Mouse (Mus musculus): ENCODE measurements at regions not wholly inside any gene's neighbourhood (a gene's known extent, or its start where the extent isn't known, plus 50 kb on each side); places are given as distances from the start of the nearest gene placed in this dataset.

GRCm38 (mm10) chr2:166425141-166425540 is 269.7 kb upstream of the Sulf2 start:
- H3K4me3 ChIP-seq (replicated peaks; ENCODE audit: low read length), result no peak overlapping the region
- no peaks in the 10 kb centered on the region for H3K36me3 ChIP-seq (ENCODE audit: control insufficient read depth, insufficient read depth)
- H3K9ac ChIP-seq (replicated peaks; ENCODE audit: low read depth, low read length), result no peak overlapping the region
- ATAC-seq, result no peak
- no peaks in the 10 kb centered on the region for H3K9me3 ChIP-seq (ENCODE audit: control insufficient read depth, low read length)
- WGBS, result 95% methylated on average over 3 of the region's 3 CpGs
- H3K27me3 ChIP-seq (replicated peaks; ENCODE audit: control insufficient read depth, insufficient read depth, low read length), result peaks cover 21% of the 10 kb centered on the region
- no peak overlapping the region for H3K4me2 ChIP-seq (ENCODE audit: low read length)
- H3K27ac ChIP-seq (ENCODE audit: low read length), result no peak overlapping the region
- H3K4me1 ChIP-seq (replicated peaks; ENCODE audit: control insufficient read depth, insufficient read depth, low read length), result 0 out of 2 replicates have a peak, but pooled peaks cover 3% of the 10 kb centered on the region

- ATAC-seq, result peak; percentile 36; the same call in 1 of the 2 replicates
- H3K9ac ChIP-seq (replicated peaks; ENCODE audit: low read depth, low read length), result no peak overlapping the region
- H3K27me3 ChIP-seq (replicated peaks; ENCODE audit: control insufficient read depth, insufficient read depth, low read length), result peaks cover 18% of the 10 kb centered on the region
- H3K4me3 ChIP-seq (replicated peaks; ENCODE audit: low read length), result no peak overlapping the region
- H3K27ac ChIP-seq (ENCODE audit: low read length), result no peak overlapping the region
- 15% methylated on average over 6 of the region's 6 CpGs for WGBS
- no peaks in the 10 kb centered on the region for H3K9me3 ChIP-seq (ENCODE audit: control insufficient read depth, low read length)
- no peak overlapping the region for H3K4me2 ChIP-seq (ENCODE audit: low read length)
- 0 out of 2 replicates have a peak, but pooled peaks cover 2% of the 10 kb centered on the region for H3K4me1 ChIP-seq (replicated peaks; ENCODE audit: control insufficient read depth, insufficient read depth, low read length)
- no peaks in the 10 kb centered on the region for H3K36me3 ChIP-seq (ENCODE audit: control insufficient read depth, insufficient read depth)
These were observed 267.7 kb upstream of the Sulf2 start for GRCm38 (mm10) chr2:166423132-166423660.

GRCm38 (mm10) chr2:166420275-166420674 is 264.8 kb upstream of the Sulf2 start:
- Histone ChIP-seq H3K36me3 (ENCODE audit: control insufficient read depth, insufficient read depth) (no peaks in the 10 kb centered on the region), H3K4me3 (replicated peaks; ENCODE audit: low read length) (no peak overlapping the region), H3K27ac (ENCODE audit: low read length) (no peak overlapping the region), H3K4me1 (replicated peaks; ENCODE audit: control insufficient read depth, insufficient read depth, low read length) (peaks cover 10% of the 10 kb centered on the region), H3K9ac (replicated peaks; ENCODE audit: low read depth, low read length) (no peak overlapping the region), H3K9me3 (ENCODE audit: control insufficient read depth, low read length) (no peaks in the 10 kb centered on the region), H3K27me3 (replicated peaks; ENCODE audit: control insufficient read depth, insufficient read depth, low read length) (peaks cover 4% of the 10 kb centered on the region; the same call in 1 of the 2 replicates), H3K4me2 (ENCODE audit: low read length) (no peak overlapping the region)
- 81% methylated on average over 8 of the region's 8 CpGs for WGBS
- ATAC-seq, result no peak

- no peak for ATAC-seq
- H3K27ac ChIP-seq (ENCODE audit: low read length), result no peak overlapping the region
These were observed 263.8 kb upstream of the Sulf2 start for GRCm38 (mm10) chr2:166419271-166419670.

GRCm38 (mm10) chr2:166418279-166418678 is 262.8 kb upstream of the Sulf2 start:
- Histone ChIP-seq H3K4me2 (ENCODE audit: low read length) (no peak overlapping the region), H3K27ac (ENCODE audit: low read length) (no peak overlapping the region), H3K4me3 (replicated peaks; ENCODE audit: low read length) (no peak overlapping the region), H3K4me1 (replicated peaks; ENCODE audit: control insufficient read depth, insufficient read depth, low read length) (peaks cover 10% of the 10 kb centered on the region), H3K9ac (replicated peaks; ENCODE audit: low read depth, low read length) (no peak overlapping the region), H3K9me3 (ENCODE audit: control insufficient read depth, low read length) (no peaks in the 10 kb centered on the region), H3K36me3 (ENCODE audit: control insufficient read depth, insufficient read depth) (no peaks in the 10 kb centered on the region), H3K27me3 (replicated peaks; ENCODE audit: control insufficient read depth, insufficient read depth, low read length) (no peaks in the 10 kb centered on the region)
- no peak for ATAC-seq
- WGBS, result 73% methylated on average over 8 of the region's 8 CpGs

More at GRCm38 (mm10) chr2:166419271-166419670, 263.8 kb upstream of the Sulf2 start:
- H3K9me3 ChIP-seq (ENCODE audit: control insufficient read depth, low read length), result no peaks in the 10 kb centered on the region
- H3K9ac ChIP-seq (replicated peaks; ENCODE audit: low read depth, low read length), result no peak overlapping the region
- H3K4me2 ChIP-seq (ENCODE audit: low read length), result no peak overlapping the region
- no peak overlapping the region for H3K4me3 ChIP-seq (replicated peaks; ENCODE audit: low read length)
- H3K4me1 ChIP-seq (replicated peaks; ENCODE audit: control insufficient read depth, insufficient read depth, low read length), result peaks cover 10% of the 10 kb centered on the region
- H3K36me3 ChIP-seq (ENCODE audit: control insufficient read depth, insufficient read depth), result no peaks in the 10 kb centered on the region
- H3K27me3 ChIP-seq (replicated peaks; ENCODE audit: control insufficient read depth, insufficient read depth, low read length), result no peaks in the 10 kb centered on the region
- WGBS, result 44% methylated on average over 9 of the region's 9 CpGs

- H3K9me3 ChIP-seq (ENCODE audit: control insufficient read depth, low read length), result no peaks in the 10 kb centered on the region
- 73% methylated on average over 10 of the region's 10 CpGs for WGBS
- no peak overlapping the region for H3K9ac ChIP-seq (replicated peaks; ENCODE audit: low read depth, low read length)
- ATAC-seq, result no peak
- H3K36me3 ChIP-seq (ENCODE audit: control insufficient read depth, insufficient read depth), result no peaks in the 10 kb centered on the region
- no peak overlapping the region for H3K4me3 ChIP-seq (replicated peaks; ENCODE audit: low read length)
- H3K27me3 ChIP-seq (replicated peaks; ENCODE audit: control insufficient read depth, insufficient read depth, low read length), result no peaks in the 10 kb centered on the region
- peaks cover 13% of the 10 kb centered on the region for H3K4me1 ChIP-seq (replicated peaks; ENCODE audit: control insufficient read depth, insufficient read depth, low read length)
- no peak overlapping the region for H3K27ac ChIP-seq (ENCODE audit: low read length)
- no peak overlapping the region for H3K4me2 ChIP-seq (ENCODE audit: low read length)
These were observed 262.2 kb upstream of the Sulf2 start for GRCm38 (mm10) chr2:166417628-166418027.

- Histone ChIP-seq H3K4me1 (replicated peaks; ENCODE audit: control insufficient read depth, insufficient read depth, low read length) (peaks cover 23% of the 10 kb centered on the region), H3K36me3 (ENCODE audit: control insufficient read depth, insufficient read depth) (no peaks in the 10 kb centered on the region), H3K4me2 (ENCODE audit: low read length) (no peak overlapping the region), H3K27ac (ENCODE audit: low read length) (no peak overlapping the region), H3K4me3 (replicated peaks; ENCODE audit: low read length) (no peak overlapping the region), H3K9me3 (ENCODE audit: control insufficient read depth, low read length) (no peaks in the 10 kb centered on the region), H3K27me3 (replicated peaks; ENCODE audit: control insufficient read depth, insufficient read depth, low read length) (no peaks in the 10 kb centered on the region), H3K9ac (replicated peaks; ENCODE audit: low read depth, low read length) (no peak overlapping the region)
- WGBS, result 71% methylated on average over 16 of the region's 16 CpGs
- ATAC-seq, result no peak
These were observed 260.1 kb upstream of the Sulf2 start for GRCm38 (mm10) chr2:166415481-166415965.

GRCm38 (mm10) chr2:166414856-166415255 is 259.4 kb upstream of the Sulf2 start:
- Histone ChIP-seq H3K4me1 (replicated peaks; ENCODE audit: control insufficient read depth, insufficient read depth, low read length) (peaks cover 23% of the 10 kb centered on the region), H3K27me3 (replicated peaks; ENCODE audit: control insufficient read depth, insufficient read depth, low read length) (no peaks in the 10 kb centered on the region), H3K4me3 (replicated peaks; ENCODE audit: low read length) (no peak overlapping the region), H3K9ac (replicated peaks; ENCODE audit: low read depth, low read length) (no peak overlapping the region), H3K36me3 (ENCODE audit: control insufficient read depth, insufficient read depth) (no peaks in the 10 kb centered on the region), H3K27ac (ENCODE audit: low read length) (no peak overlapping the region), H3K4me2 (ENCODE audit: low read length) (no peak overlapping the region), H3K9me3 (ENCODE audit: control insufficient read depth, low read length) (no peaks in the 10 kb centered on the region)
- 94% methylated on average over 8 of the region's 8 CpGs for WGBS
- ATAC-seq, result no peak

GRCm38 (mm10) chr2:166412031-166412858 is 256.8 kb upstream of the Sulf2 start:
- no peaks in the 10 kb centered on the region for H3K9me3 ChIP-seq (ENCODE audit: control insufficient read depth, low read length)
- H3K36me3 ChIP-seq (ENCODE audit: control insufficient read depth, insufficient read depth), result no peaks in the 10 kb centered on the region
- 0 out of 2 replicates have a peak, but pooled peaks have one; percentile 23 for ATAC-seq
- H3K4me3 ChIP-seq (replicated peaks; ENCODE audit: low read length), result no peak overlapping the region
- 35% methylated on average over 17 of the region's 17 CpGs for WGBS
- H3K4me1 ChIP-seq (replicated peaks; ENCODE audit: control insufficient read depth, insufficient read depth, low read length), result peaks cover 17% of the 10 kb centered on the region
- no peak overlapping the region for H3K27ac ChIP-seq (ENCODE audit: low read length)
- H3K4me2 ChIP-seq (ENCODE audit: low read length), result no peak overlapping the region
- H3K27me3 ChIP-seq (replicated peaks; ENCODE audit: control insufficient read depth, insufficient read depth, low read length), result no peaks in the 10 kb centered on the region
- H3K9ac ChIP-seq (replicated peaks; ENCODE audit: low read depth, low read length), result no peak overlapping the region

Data from forebrain, embryonic 16.5 days (tissue).